Comparison of ENCODE assay signal across 8 mouse cellular contexts in genomic region chr10:43220910-43221625, GRCm38 (mm10). TPM values are rescaled to one million over a fixed set of nuclear protein-coding genes. Genes with fewer than 3 reads are reported as not detected.
DNase-seq lines count a peak whose midpoint lies in the region; ATAC-seq lines count a peak whose summit lies in the region.

Pdss2 (plus strand) TSS chr10:43221486.

- H3K36me3 ChIP-seq in embryonic facial prominence, embryonic 14.5 days (ENCODE audit: control insufficient read depth, insufficient read depth, low read length), result no peaks in the 10 kb centered on the region
- H3K36me3 ChIP-seq in kidney, embryonic 14.5 days (ENCODE audit: control insufficient read depth, insufficient read depth, low read length), result no peaks in the 10 kb centered on the region
- H3K36me3 ChIP-seq in limb, embryonic 15.5 days, result no peaks in the 10 kb centered on the region

- H3K27ac ChIP-seq in embryonic facial prominence, embryonic 14.5 days (replicated peaks; ENCODE audit: low read depth, low read length), result peak within 1 kb of the TSS; percentile 95
- peak within 1 kb of the TSS; percentile 68 for H3K27ac ChIP-seq in kidney, embryonic 14.5 days (ENCODE audit: low read depth, low read length)
- H3K27ac ChIP-seq in limb, embryonic 15.5 days, result peak within 1 kb of the TSS; percentile 95

- peak within 1 kb of the TSS; percentile 87 for H3K9ac ChIP-seq in embryonic facial prominence, embryonic 14.5 days (ENCODE audit: low read depth, low read length)
- H3K9ac ChIP-seq in kidney, embryonic 14.5 days (ENCODE audit: low read depth, low read length), result peak within 1 kb of the TSS; percentile 96
- peak within 1 kb of the TSS; percentile 75 for H3K9ac ChIP-seq in limb, embryonic 15.5 days

- WGBS in embryonic facial prominence, embryonic 14.5 days, result under 1% methylated on average over 40 of the region's 50 CpGs
- under 1% methylated on average over 44 of the region's 50 CpGs for WGBS in kidney, embryonic 14.5 days
- under 1% methylated on average over 50 of the region's 50 CpGs for WGBS in limb, embryonic 15.5 days

- peak; percentile 98 for ATAC-seq in embryonic facial prominence, embryonic 14.5 days (ENCODE audit: low read depth)
- peak; percentile 99 for ATAC-seq in kidney, embryonic 14.5 days (ENCODE audit: low FRiP score, low TSS enrichment)
- ATAC-seq in limb, embryonic 15.5 days (ENCODE audit: insufficient number of reproducible peaks, low FRiP score, low TSS enrichment, low read depth), result peak; percentile 95

- peak within 1 kb of the TSS; percentile 72 for H3K4me2 ChIP-seq in embryonic facial prominence, embryonic 14.5 days (ENCODE audit: low read depth, low read length)
- H3K4me2 ChIP-seq in kidney, embryonic 14.5 days (replicated peaks; ENCODE audit: low read depth, low read length), result peak within 1 kb of the TSS; percentile 66
- peak within 1 kb of the TSS; percentile 89 for H3K4me2 ChIP-seq in limb, embryonic 15.5 days

- peak; percentile 97 for DNase-seq in 3T3-L1 (ENCODE audit: low read depth, low spot score)
- DNase-seq in adrenal gland, postnatal 4 days (ENCODE audit: low spot score in 2 of 2), result peak; percentile 68 to 87
- peak; percentile 99 for DNase-seq in embryonic facial prominence, embryonic 14.5 days (ENCODE audit: low spot score)
- DNase-seq in heart, adult 9 months (ENCODE audit: low spot score in 2 of 2), result peak; percentile 97 to 98
- DNase-seq in monocyte, adult 2 months (ENCODE audit: low read depth in 1 of 2, low spot score in 2 of 2), result peak; percentile 77 to 89
- peak; percentile 94 to 95 for DNase-seq in spleen, postnatal 36 days (ENCODE audit: low spot score in 2 of 2)

- H3K9me3 ChIP-seq in embryonic facial prominence, embryonic 14.5 days (ENCODE audit: control insufficient read depth, low read length), result no peaks in the 10 kb centered on the region
- H3K9me3 ChIP-seq in kidney, embryonic 14.5 days (ENCODE audit: control insufficient read depth, low read length), result no peaks in the 10 kb centered on the region
- no peaks in the 10 kb centered on the region for H3K9me3 ChIP-seq in limb, embryonic 15.5 days

- no peaks in the 10 kb centered on the region for H3K27me3 ChIP-seq in embryonic facial prominence, embryonic 14.5 days (replicated peaks; ENCODE audit: control insufficient read depth, insufficient read depth, low read length)
- H3K27me3 ChIP-seq in kidney, embryonic 14.5 days (ENCODE audit: control insufficient read depth, insufficient read depth, low read length), result no peaks in the 10 kb centered on the region
- H3K27me3 ChIP-seq in limb, embryonic 15.5 days, result no peaks in the 10 kb centered on the region

- H3K4me3 ChIP-seq in embryonic facial prominence, embryonic 14.5 days (ENCODE audit: low read depth, low read length), result peak within 1 kb of the TSS; percentile 94
- peak within 1 kb of the TSS; percentile 88 for H3K4me3 ChIP-seq in kidney, embryonic 14.5 days (ENCODE audit: low read length)
- H3K4me3 ChIP-seq in limb, embryonic 15.5 days, result peak within 1 kb of the TSS; percentile 81

- H3K4me1 ChIP-seq in embryonic facial prominence, embryonic 14.5 days (ENCODE audit: control insufficient read depth, insufficient read depth, low read length), result peaks cover 4% of the 10 kb centered on the region; the same call in 1 of the 2 replicates
- H3K4me1 ChIP-seq in kidney, embryonic 14.5 days (ENCODE audit: control insufficient read depth, insufficient read depth, low read length), result 0 out of 2 replicates have a peak, but pooled peaks cover 3% of the 10 kb centered on the region
- H3K4me1 ChIP-seq in limb, embryonic 15.5 days, result peaks cover 12% of the 10 kb centered on the region

RNA-seq across cellular contexts. Expression of gene Pdss2, which starts in this region (rescaled TPM):
- total RNA-seq in adrenal gland, postnatal 4 days (2021), result 10 to 100 TPM; 16.9 to 17.0 TPM
- 8.6 and 9.5 TPM in 2 replicates for polyA plus RNA-seq in embryonic facial prominence, embryonic 14.5 days (2014; fragmentation: Nextera tagmentation; extraction: Ambion mirVana)
- 12.5 and 17.6 TPM in 2 replicates for polyA plus RNA-seq in kidney, embryonic 14.5 days (2014; fragmentation: Nextera tagmentation; extraction: Ambion mirVana)
- polyA plus RNA-seq in limb, embryonic 15.5 days (2015; fragmentation: Nextera tagmentation; extraction: Ambion mirVana), result 8.8 TPM in 2 replicates

Comparison
In these comparisons a context has a peak if more than half of its experiments do, and no peak if none do; other contexts are left out.
1. Peak in every context shown above with its lines: DNase-seq, ATAC-seq, H3K4me3 ChIP-seq and H3K27ac ChIP-seq.